Mouse (Mus musculus) kidney, adult 11 months (tissue): Measurements from ENCODE around the gene Spire2.
A peak's percentile ranks its signal among the peaks of the same experiment; 100 is the strongest.
"Not testable (repeated sequence)": the region's sequence is repeated elsewhere in the genome, so short reads cannot be mapped to it uniquely, and the experiment has no call there.

ENCODE experiments used
- DNase-seq: peaks from one replicate; pipeline ENCODE4 v3.0.0; 2022

Spire2 gene

DNA sequence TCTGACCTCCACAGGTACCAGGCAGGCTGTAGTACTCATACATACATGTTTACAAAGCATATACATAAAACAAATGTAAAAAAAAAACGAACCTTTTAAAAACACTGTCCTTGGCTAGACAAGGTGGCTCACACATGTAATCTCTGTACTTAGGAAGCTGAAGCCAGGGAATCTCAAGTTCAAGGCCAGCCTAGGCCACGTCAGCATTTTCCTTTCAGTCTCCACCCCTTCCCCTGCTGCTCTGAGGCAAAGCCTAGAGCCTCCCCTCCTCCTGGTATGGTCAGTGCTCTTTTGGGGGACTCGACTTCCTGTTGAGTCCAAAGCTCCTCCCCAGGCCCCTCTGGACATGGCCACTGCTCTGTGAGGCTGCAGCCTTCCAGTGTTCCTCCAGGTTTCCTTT lies 54.5 kb downstream of the Spire2 start:
- no peak for DNase-seq

DNA sequence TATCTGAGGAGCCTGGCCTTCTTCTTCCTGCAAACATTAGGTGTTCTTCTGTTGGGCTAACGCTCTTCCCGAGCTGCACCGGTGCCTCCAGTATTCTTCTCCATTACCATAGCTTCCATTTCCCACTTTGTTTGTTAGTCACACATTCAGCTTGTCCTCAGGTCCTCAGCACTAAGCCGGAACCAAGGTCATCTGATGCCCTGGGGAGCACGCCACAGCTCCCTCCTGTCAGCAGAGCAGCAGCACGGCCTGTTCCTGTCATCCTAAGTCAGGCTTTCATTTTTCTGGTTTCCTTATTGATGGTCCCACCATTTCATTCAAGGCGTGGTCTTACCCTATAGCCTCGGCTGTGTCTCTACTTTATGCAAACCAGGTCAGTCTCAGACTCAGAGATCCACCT lies 55.3 kb downstream of the Spire2 start:
- no peak for DNase-seq

DNA sequence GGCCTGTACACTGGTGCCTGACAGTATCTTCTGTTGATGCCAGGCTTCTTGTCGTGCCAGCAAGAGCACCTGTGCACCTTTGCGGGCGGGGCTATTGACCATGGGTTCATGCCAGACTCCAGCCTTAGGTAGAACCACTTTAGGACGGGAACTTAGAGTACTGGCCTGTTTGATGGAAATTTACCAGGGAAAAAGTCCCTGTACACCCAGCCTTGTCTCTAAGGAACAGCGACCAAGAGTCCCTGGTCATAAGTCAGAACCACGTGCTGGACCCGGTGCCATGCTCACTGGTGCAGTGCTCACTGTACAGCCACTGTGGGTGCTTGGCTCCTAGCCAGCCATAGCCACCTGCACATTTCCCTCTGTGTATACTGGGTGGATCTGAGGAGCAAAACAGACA lies 56.5 kb downstream of the Spire2 start:
- DNase-seq, result peak; percentile 79

- DNase-seq, result no peak
Observed at GRCm38 (mm10) chr8:123398308-123398707, 65.8 kb downstream of the Spire2 start.

GRCm38 (mm10) chr8:123401936-123402335 lies 69.4 kb downstream of the Spire2 start:
- DNase-seq, result no peak

GRCm38 (mm10) chr8:123402730-123403326 lies 70.3 kb downstream of the Spire2 start:
- no peak for DNase-seq

- no peak for DNase-seq
Observed at GRCm38 (mm10) chr8:123404521-123404920, 72.0 kb downstream of the Spire2 start.

- peak; percentile 52 for DNase-seq
Observed at GRCm38 (mm10) chr8:123406786-123407185, 74.3 kb downstream of the Spire2 start, which contains the start of gene Mc1r. Mc1r (plus strand) TSS chr8:123407107.

DNA sequence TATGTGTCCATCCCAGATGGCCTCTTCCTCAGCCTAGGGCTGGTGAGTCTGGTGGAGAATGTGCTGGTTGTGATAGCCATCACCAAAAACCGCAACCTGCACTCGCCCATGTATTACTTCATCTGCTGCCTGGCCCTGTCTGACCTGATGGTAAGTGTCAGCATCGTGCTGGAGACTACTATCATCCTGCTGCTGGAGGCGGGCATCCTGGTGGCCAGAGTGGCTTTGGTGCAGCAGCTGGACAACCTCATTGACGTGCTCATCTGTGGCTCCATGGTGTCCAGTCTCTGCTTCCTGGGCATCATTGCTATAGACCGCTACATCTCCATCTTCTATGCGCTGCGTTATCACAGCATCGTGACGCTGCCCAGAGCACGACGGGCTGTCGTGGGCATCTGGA lies 75.1 kb downstream of the Spire2 start:
- DNase-seq, result no peak

DNA sequence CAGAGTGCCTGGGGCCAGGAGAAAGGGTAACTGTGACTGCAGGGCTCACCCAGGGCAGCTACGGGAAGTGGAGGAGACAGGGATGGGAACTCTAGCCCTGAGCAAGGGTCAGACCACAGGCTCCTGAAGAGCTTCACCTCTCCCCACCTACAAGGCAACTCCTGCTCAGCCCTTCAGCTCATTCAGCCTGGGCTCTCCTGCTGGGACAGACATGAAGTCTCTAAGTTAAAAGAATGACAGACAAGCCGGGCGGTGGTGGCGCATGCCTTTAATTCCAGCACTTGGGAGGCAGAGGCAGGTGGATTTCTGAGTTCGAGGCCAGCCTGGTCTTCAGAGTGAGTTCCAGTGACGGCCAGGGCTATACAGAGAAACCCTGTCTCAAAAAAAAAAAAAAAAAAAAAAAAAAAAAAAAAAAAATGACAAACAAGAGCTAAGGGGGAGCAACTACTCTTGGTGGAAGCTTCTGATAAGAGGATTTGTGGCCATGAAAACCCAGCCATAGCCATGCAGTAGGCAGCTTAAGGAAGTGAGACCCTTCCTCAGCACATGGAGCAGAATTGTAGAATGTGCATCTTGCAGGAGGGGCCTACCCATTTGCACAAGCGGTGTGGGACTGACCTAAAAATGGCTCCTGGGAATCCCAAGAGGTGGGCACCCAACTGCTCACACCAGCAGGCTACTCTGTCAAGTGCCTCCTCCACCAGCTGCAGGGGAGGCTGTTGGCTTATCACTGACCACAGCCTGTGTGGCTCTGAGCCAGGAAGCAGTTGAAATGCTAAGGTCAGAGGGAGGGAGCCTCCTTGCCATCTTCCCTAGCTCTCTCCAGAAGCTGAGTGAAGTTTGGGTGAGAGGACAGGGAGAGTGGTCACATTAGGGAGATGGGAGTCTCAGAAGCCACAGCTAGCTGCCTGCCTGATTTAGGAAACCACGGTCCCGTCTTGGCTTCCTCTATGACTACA lies 76.4 kb downstream of the Spire2 start:
- no peak for DNase-seq

DNA sequence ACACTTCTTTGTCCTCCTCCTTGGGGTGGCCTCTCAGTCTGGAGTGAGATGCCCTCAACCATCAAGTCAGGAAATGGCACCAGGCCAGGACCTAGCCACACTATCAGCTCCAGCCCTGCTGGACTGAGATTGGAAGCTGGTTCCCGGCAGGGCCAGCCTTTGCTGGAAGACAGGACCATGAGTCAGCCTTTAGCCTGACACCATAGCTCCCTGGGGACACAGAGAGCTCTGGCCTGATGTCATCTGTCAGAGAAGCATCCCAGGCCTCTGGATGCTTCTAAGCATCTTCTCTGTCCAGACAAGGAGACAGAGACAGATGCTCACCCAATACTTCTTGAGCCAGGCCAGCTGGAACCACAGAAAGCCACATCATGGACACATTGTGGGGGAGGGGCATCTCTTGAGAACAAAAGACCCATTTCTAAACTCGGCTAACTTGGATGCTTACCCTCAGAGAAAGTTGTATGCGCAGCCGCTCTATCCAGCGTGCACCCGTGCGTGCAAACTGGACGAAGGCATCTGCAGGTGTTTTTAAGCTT lies 77.6 kb downstream of the Spire2 start:
- DNase-seq, result no peak

DNA sequence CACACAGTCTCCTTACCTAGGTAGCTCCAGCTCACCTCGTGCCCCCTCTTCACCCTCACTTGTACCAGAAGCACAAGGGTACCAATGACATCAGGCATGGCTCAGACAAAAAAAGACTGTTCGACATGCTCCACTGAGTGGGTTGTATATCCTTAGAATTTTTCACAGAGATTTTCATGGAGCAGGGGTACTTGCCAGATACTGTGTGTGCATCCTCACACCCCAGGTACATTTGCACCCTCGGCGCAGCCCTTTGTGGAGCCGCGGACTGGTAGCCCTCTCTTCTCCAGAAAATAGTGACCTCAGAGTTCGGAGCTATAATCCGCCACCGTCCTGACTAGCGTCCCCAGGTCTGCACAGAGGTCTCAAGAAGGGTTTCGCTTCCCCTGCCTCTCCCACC lies 78.3 kb downstream of the Spire2 start:
- no peak for DNase-seq

DNA sequence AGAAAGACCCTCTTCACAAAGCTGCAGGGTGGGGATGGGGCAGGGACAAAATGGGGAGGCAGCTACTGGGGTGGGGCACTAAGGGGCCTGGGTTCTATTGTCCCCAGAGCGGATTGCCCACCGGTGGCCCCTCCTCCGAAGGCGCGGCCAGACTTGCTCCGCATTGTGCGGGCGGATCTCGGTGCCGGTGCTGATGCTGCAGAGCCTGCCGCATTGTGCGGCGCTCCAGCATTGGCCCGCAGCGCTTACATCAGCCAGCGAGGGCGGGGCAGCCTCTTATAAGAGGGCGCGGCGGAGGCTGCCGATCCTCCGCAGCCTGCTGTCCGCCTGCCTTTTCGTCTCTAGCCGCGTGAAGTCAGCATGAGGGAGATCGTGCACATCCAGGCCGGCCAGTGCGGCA lies 78.7 kb downstream of the Spire2 start, which contains the start of gene Tubb3:
Gene Tubb3 (plus strand): TSS at position 179 of the 400 bp plus-strand sequence.
- no peak for DNase-seq

DNA sequence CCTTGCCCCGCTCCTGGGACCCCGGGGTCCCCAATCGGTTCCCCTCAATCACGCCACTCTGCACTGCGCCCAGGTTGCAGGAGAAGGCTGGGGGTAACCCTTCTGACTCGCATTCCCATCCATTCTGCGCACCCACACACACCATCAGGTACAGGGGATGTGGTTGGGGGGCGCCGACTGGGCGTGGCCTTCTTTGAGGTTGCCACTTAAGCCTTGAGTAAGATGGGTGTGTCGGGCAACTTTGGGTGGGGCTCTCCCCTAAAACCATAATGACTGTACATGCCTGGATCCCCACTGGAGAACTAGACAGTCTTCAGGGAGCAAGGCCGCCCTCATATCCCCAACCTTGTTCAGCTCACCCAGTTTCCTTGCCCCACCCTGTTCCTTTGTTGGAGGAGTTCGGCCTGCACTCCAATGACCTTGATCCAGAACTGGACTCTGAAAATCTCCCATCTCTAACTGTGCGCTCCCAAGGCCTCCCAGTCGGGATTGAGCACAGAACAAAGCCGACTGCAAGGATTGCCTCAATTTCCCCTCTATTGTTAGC lies 79.3 kb downstream of the Spire2 start:
- no peak for DNase-seq

DNA sequence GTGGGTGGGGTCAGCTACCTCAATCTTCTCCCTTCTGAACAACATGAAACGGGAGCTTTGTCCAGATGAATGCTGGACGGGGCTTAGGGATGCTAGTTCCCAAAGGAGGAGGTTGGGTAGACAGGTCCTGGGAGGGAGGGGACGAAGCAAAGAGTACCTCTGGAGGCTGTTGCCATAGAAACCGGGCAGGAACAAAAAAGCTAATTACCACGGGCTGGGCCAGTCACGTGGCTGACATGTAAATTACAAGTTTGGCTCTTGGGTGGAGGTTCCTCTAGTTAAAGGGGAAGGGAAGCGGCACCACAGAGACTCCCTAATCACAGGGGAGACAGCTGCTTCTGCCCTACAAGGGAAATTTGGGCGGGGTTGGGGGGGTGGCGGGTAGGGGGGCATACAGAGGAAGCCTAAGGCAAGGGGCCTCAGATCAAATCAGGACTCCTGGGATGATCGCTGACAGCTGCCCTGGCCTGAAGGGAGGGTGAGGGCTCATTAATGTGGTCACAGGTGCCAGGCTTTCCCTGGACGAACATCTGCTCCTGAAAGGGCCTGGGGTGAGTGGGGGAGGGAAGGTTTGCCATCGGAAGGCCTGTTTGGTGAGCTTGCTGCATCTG lies 80.2 kb downstream of the Spire2 start:
- DNase-seq, result no peak

GRCm38 (mm10) chr8:123414255-123414654 lies 81.7 kb downstream of the Spire2 start:
- no peak for DNase-seq

GRCm38 (mm10) chr8:123414997-123415696 lies 82.6 kb downstream of the Spire2 start:
- DNase-seq, result not testable (repeated sequence)

DNA sequence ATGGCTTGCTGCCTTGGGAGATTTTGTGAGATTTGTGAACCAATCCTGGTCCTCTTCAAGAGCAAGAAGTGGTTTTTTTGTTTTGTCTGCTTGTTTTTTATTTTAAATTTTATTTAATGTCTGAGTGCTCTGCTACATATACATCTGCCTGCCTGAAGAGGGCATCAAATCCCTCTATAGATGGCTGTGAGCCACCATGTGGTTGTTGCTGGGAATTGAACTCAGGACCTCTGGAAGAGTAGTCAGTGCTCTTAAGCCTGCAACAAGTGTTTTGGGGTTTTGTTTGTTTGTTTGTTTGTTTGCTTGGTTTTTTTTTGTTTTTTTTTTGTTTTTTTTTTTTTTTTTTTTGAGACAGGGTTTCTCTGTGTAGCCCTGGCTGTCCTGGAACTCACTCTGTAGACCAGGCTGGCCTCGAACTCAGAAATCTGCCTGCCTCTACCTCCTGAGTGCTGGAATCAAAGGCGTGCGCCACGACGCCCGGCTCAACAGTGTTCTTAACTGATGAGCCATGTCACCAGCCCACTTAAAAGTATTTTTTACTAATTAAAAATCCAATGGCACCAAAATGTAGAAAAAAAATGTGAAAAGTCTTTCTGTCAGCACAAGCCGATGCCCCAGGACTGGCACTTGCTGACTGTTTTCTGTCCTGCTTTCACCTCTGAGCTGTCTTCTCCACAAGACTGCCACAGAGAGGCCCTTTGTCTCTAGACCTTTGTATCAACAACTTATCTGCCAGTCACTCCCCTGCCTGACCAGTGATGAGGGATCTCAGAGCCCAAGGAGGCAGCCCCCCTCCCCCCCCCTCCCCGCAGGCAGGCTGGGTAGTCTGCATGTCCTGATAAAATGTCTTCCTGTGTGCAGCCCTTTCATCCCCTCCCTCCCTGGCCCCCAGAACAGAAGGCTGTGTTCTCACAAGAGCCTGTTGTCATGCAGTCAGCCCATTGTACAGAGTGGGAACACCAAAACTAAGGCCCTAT lies 83.7 kb downstream of the Spire2 start:
- no peak for DNase-seq

DNA sequence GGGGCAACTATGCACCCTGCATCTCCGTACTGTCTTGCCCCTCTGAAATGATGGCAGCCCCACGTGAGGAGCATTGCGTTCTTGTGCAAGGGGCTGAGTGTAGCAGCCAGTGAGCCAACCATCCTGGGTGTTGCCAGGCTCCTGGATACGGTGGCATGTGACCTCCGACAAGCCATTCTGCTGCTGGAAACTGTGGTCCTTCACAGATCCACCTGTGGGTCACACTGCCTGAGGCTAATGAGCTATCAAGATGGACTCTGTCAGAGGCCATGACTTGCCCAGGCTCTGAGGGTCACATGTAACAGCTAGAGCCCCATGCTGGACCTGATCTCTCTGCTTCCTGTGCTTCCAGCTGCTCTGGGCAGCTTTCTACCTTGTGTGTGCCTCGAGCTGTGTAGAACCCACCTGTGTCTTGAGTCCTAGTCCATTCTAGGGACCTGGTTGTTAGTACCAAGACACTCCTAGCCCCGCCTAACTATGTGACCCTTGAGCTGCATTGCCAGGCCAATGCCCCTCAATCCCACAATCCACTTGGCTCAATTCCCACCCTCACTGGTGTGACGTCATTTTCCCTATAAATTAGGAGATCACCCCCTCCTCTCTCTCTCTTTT lies 84.5 kb downstream of the Spire2 start:
- DNase-seq, result no peak
